Mouse (Mus musculus): ENCODE data around the gene Tnk2. TPM values are rescaled to one million over a fixed set of nuclear protein-coding genes. Genes with fewer than 3 reads are reported as not detected.

Gene Tnk2
- polyA plus RNA-seq, 1 experiment from 2014 or later, result 17.1 TPM

GRCm38 (mm10) chr16:32659385-32659784 lies 15.7 kb downstream of the Tnk2 start:
- 0 out of 2 replicates have a peak overlapping the region, but pooled peaks have one; percentile 53 for H3K9ac ChIP-seq (ENCODE audit: low read length)
- DNase-seq (ENCODE audit: low spot score), result peak; percentile 70
- peak overlapping the region; percentile 45; the same call in 1 of the 2 replicates for H3K27ac ChIP-seq (replicated peaks)
- ATAC-seq (ENCODE audit: low FRiP score, low TSS enrichment), result peak; percentile 12; the same call in 1 of the 2 replicates
- H3K9me3 ChIP-seq (ENCODE audit: control insufficient read depth, low read length), result no peaks in the 10 kb centered on the region
- no peak for TF ChIP-seq EP300 (optimal IDR thresholded peaks at IDR 0.05)
- peak; percentile 99 for TF ChIP-seq CTCF (IDR thresholded peaks at IDR 0.05; ENCODE audit: low read depth)
- no peaks in the 10 kb centered on the region for H3K27me3 ChIP-seq (ENCODE audit: control insufficient read depth, insufficient read depth, low read length)
- H3K36me3 ChIP-seq (ENCODE audit: control insufficient read depth, insufficient read depth, low read length), result no peaks in the 10 kb centered on the region
- 9% methylated on average over 8 of the region's 8 CpGs for WGBS
- peaks cover 14% of the 10 kb centered on the region for H3K4me1 ChIP-seq (replicated peaks; ENCODE audit: control insufficient read depth, insufficient read depth)
- H3K4me2 ChIP-seq (replicated peaks; ENCODE audit: low read depth), result peak overlapping the region; percentile 48
- H3K4me3 ChIP-seq (ENCODE audit: low read depth, low read length), result peak overlapping the region; percentile 27; the same call in 1 of the 2 replicates

GRCm38 (mm10) chr16:32660095-32660494 lies 16.4 kb downstream of the Tnk2 start:
- WGBS, result 33% methylated on average over 1 of the region's 1 CpGs
- no peaks in the 10 kb centered on the region for H3K27me3 ChIP-seq (ENCODE audit: control insufficient read depth, insufficient read depth, low read length)
- H3K4me2 ChIP-seq (replicated peaks; ENCODE audit: low read depth), result no peak overlapping the region; the same call in 1 of the 2 replicates
- H3K27ac ChIP-seq (replicated peaks), result peak overlapping the region; percentile 89
- no peak for TF ChIP-seq EP300 (optimal IDR thresholded peaks at IDR 0.05)
- no peak for TF ChIP-seq CTCF (IDR thresholded peaks at IDR 0.05; ENCODE audit: low read depth)
- H3K9me3 ChIP-seq (ENCODE audit: control insufficient read depth, low read length), result no peaks in the 10 kb centered on the region
- peaks cover 14% of the 10 kb centered on the region for H3K4me1 ChIP-seq (replicated peaks; ENCODE audit: control insufficient read depth, insufficient read depth)
- no peak overlapping the region for H3K4me3 ChIP-seq (ENCODE audit: low read depth, low read length)
- ATAC-seq (ENCODE audit: low FRiP score, low TSS enrichment), result no peak
- DNase-seq (ENCODE audit: low spot score), result peak; percentile 16
- H3K9ac ChIP-seq (ENCODE audit: low read length), result no peak overlapping the region
- no peaks in the 10 kb centered on the region for H3K36me3 ChIP-seq (ENCODE audit: control insufficient read depth, insufficient read depth, low read length)

- Histone ChIP-seq H3K4me2 (replicated peaks; ENCODE audit: low read depth) (peak overlapping the region; percentile 44), H3K4me1 (replicated peaks; ENCODE audit: control insufficient read depth, insufficient read depth) (peaks cover 14% of the 10 kb centered on the region), H3K4me3 (ENCODE audit: low read depth, low read length) (peak overlapping the region; percentile 12; the same call in 1 of the 2 replicates), H3K27me3 (ENCODE audit: control insufficient read depth, insufficient read depth, low read length) (no peaks in the 10 kb centered on the region), H3K9me3 (ENCODE audit: control insufficient read depth, low read length) (no peaks in the 10 kb centered on the region), H3K36me3 (ENCODE audit: control insufficient read depth, insufficient read depth, low read length) (no peaks in the 10 kb centered on the region), H3K27ac (replicated peaks) (peak overlapping the region; percentile 89), H3K9ac (ENCODE audit: low read length) (peak overlapping the region; percentile 53; the same call in 1 of the 2 replicates)
- DNase-seq (ENCODE audit: low spot score) (peak; percentile 37), ATAC-seq (ENCODE audit: low FRiP score, low TSS enrichment) (peak; percentile 28; the same call in 1 of the 2 replicates)
- TF ChIP-seq CTCF (IDR thresholded peaks at IDR 0.05; ENCODE audit: low read depth) (no peak), EP300 (optimal IDR thresholded peaks at IDR 0.05) (no peak)
- 14% methylated on average over 10 of the region's 10 CpGs for WGBS
Measured at GRCm38 (mm10) chr16:32660557-32661321, 17.1 kb downstream of the Tnk2 start.

- no peaks in the 10 kb centered on the region for H3K9me3 ChIP-seq (ENCODE audit: control insufficient read depth, low read length)
- WGBS, result 28% methylated on average over 10 of the region's 10 CpGs
- peak overlapping the region; percentile 89 for H3K27ac ChIP-seq (replicated peaks)
- no peaks in the 10 kb centered on the region for H3K36me3 ChIP-seq (ENCODE audit: control insufficient read depth, insufficient read depth, low read length)
- no peaks in the 10 kb centered on the region for H3K27me3 ChIP-seq (ENCODE audit: control insufficient read depth, insufficient read depth, low read length)
- H3K4me2 ChIP-seq (replicated peaks; ENCODE audit: low read depth), result peak overlapping the region; percentile 44
- no peak for ATAC-seq (ENCODE audit: low FRiP score, low TSS enrichment)
- H3K9ac ChIP-seq (ENCODE audit: low read length), result peak overlapping the region; percentile 53
- peak; percentile 15 for DNase-seq (ENCODE audit: low spot score)
- no peak for TF ChIP-seq CTCF (IDR thresholded peaks at IDR 0.05; ENCODE audit: low read depth)
- TF ChIP-seq EP300 (optimal IDR thresholded peaks at IDR 0.05), result no peak
- peak overlapping the region; percentile 12; the same call in 1 of the 2 replicates for H3K4me3 ChIP-seq (ENCODE audit: low read depth, low read length)
- peaks cover 18% of the 10 kb centered on the region for H3K4me1 ChIP-seq (replicated peaks; ENCODE audit: control insufficient read depth, insufficient read depth)
Measured at GRCm38 (mm10) chr16:32661493-32661921, 17.8 kb downstream of the Tnk2 start.

GRCm38 (mm10) chr16:32662372-32662771 lies 18.7 kb downstream of the Tnk2 start:
- DNase-seq (ENCODE audit: low spot score) (no peak), ATAC-seq (ENCODE audit: low FRiP score, low TSS enrichment) (no peak)
- H3K4me1 ChIP-seq (replicated peaks; ENCODE audit: control insufficient read depth, insufficient read depth), result peaks cover 20% of the 10 kb centered on the region
- no peak overlapping the region for H3K4me3 ChIP-seq (ENCODE audit: low read depth, low read length)
- 82% methylated on average over 7 of the region's 7 CpGs for WGBS
- TF ChIP-seq EP300 (optimal IDR thresholded peaks at IDR 0.05), result no peak
- TF ChIP-seq CTCF (IDR thresholded peaks at IDR 0.05; ENCODE audit: low read depth), result peak; percentile 20
- peak overlapping the region; percentile 89; the same call in 1 of the 2 replicates for H3K27ac ChIP-seq (replicated peaks)
- no peaks in the 10 kb centered on the region for H3K36me3 ChIP-seq (ENCODE audit: control insufficient read depth, insufficient read depth, low read length)
- no peaks in the 10 kb centered on the region for H3K27me3 ChIP-seq (ENCODE audit: control insufficient read depth, insufficient read depth, low read length)
- H3K4me2 ChIP-seq (replicated peaks; ENCODE audit: low read depth), result peak overlapping the region; percentile 44
- peak overlapping the region; percentile 50; the same call in 1 of the 2 replicates for H3K9ac ChIP-seq (ENCODE audit: low read length)
- H3K9me3 ChIP-seq (ENCODE audit: control insufficient read depth, low read length), result no peaks in the 10 kb centered on the region

Data from stomach, postnatal 0 days (tissue).